Mouse (Mus musculus): Measurements from ENCODE around the gene Mtm1. TPM values are rescaled to one million over a fixed set of nuclear protein-coding genes. Genes with fewer than 3 reads are reported as not detected.
"Not testable (repeated sequence)": the region's sequence is repeated elsewhere in the genome, so short reads cannot be mapped to it uniquely, and the experiment has no call there.

Mtm1 gene
- total and polyA plus RNA-seq, 2 experiments from 2014 or later, result 8.5 to 9.2 TPM

DNA sequence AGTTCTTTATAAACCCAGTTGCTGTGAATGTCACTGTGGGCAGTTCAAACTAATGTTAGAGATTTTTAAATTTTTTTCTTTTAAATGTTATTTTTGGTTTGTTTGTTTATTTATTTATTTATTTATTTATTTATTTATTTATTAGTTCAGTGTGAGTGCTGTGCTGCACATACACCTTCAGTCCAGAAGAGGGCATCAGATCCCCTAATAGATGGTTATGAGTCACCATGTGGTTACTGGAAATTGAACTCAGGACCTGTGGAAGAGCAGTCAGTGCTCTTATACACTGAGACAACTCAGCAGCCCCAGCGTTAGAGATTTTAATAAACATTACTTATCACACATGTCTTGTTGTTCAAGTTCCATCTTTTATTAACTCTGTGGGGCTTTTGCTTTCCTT lies 141.5 kb downstream of the Mtm1 start:
- Histone ChIP-seq H3K9ac (replicated peaks; ENCODE audit: low read depth, low read length) (no peak overlapping the region), H3K4me3 (ENCODE audit: low read depth, low read length) (no peak overlapping the region), H3K4me1 (ENCODE audit: control insufficient read depth, insufficient read depth) (no peaks in the 10 kb centered on the region), H3K27ac (ENCODE audit: low read depth) (no peak overlapping the region), H3K27me3 (ENCODE audit: control insufficient read depth, insufficient read depth, low read length) (no peaks in the 10 kb centered on the region), H3K36me3 (replicated peaks; ENCODE audit: control insufficient read depth, insufficient read depth, low read length) (no peaks in the 10 kb centered on the region), H3K9me3 (replicated peaks; ENCODE audit: control insufficient read depth, low read length) (no peaks in the 10 kb centered on the region), H3K4me2 (ENCODE audit: low read depth, low read length) (no peak overlapping the region)
- TF ChIP-seq EP300 (IDR thresholded peaks at IDR 0.05; ENCODE audit: low read depth) (no peak), CTCF (IDR thresholded peaks at IDR 0.05; ENCODE audit: low read depth) (no peak)
- DNase-seq (ENCODE audit: low spot score), result no peak
- no peak for ATAC-seq (ENCODE audit: insufficient read depth, low read depth)
- WGBS, result 67% methylated on average over 1 of the region's 1 CpGs

DNA sequence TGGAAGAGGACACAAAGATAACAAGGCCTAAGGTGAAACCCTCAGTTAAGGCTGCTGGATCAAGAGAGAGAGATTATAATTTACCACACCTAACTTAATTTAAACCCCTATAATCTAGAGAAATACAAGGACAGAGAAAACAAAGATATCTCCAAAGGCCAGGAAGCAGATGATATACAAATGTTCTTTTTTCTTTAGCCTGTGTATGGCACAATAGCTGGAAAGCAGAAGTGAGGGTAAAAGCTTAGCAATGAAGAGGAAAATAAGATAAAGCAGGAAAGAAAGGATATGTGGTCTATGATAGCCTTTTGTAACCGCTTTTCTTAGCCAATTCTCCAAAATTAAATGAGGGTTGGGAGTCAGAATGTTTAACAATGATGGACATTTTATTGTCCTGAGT lies 144.8 kb downstream of the Mtm1 start:
- H3K9ac ChIP-seq (replicated peaks; ENCODE audit: low read depth, low read length), result no peak overlapping the region
- no peaks in the 10 kb centered on the region for H3K9me3 ChIP-seq (replicated peaks; ENCODE audit: control insufficient read depth, low read length)
- DNase-seq (ENCODE audit: low spot score) (no peak), ATAC-seq (ENCODE audit: insufficient read depth, low read depth) (no peak)
- WGBS, result 48% methylated on average over 1 of the region's 1 CpGs
- H3K27me3 ChIP-seq (ENCODE audit: control insufficient read depth, insufficient read depth, low read length), result no peaks in the 10 kb centered on the region
- no peaks in the 10 kb centered on the region for H3K4me1 ChIP-seq (ENCODE audit: control insufficient read depth, insufficient read depth)
- no peak overlapping the region for H3K27ac ChIP-seq (ENCODE audit: low read depth)
- no peak overlapping the region for H3K4me2 ChIP-seq (ENCODE audit: low read depth, low read length)
- TF ChIP-seq CTCF (IDR thresholded peaks at IDR 0.05; ENCODE audit: low read depth), result no peak
- TF ChIP-seq EP300 (IDR thresholded peaks at IDR 0.05; ENCODE audit: low read depth), result no peak
- no peaks in the 10 kb centered on the region for H3K36me3 ChIP-seq (replicated peaks; ENCODE audit: control insufficient read depth, insufficient read depth, low read length)
- no peak overlapping the region for H3K4me3 ChIP-seq (ENCODE audit: low read depth, low read length)

DNA sequence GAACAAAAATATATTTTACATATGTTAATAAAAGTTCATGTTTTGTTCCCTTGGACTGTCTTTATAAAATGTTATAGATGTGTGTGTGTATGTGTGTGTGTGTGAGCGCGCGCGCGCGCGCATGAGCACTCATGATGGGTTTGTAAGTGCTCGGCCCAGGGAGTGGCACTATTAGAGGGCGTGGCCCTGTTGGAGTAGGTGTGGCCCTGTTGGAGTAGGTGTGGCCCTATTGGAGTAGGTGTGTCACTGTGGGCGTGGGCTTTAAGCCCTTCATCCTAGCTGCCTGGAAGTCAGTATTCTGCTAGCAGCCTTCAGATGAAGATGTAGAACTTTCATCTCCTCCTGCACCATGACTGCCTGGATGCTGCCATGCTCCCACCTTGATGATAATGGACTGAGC lies 151.2 kb downstream of the Mtm1 start:
- H3K36me3 ChIP-seq (replicated peaks; ENCODE audit: control insufficient read depth, insufficient read depth, low read length); ATAC-seq (ENCODE audit: insufficient read depth, low read depth); H3K27ac ChIP-seq (ENCODE audit: low read depth); H3K4me1 ChIP-seq (ENCODE audit: control insufficient read depth, insufficient read depth); H3K9ac ChIP-seq (replicated peaks; ENCODE audit: low read depth, low read length); H3K9me3 ChIP-seq (replicated peaks; ENCODE audit: control insufficient read depth, low read length); H3K27me3 ChIP-seq (ENCODE audit: control insufficient read depth, insufficient read depth, low read length); DNase-seq (ENCODE audit: low spot score); H3K4me3 ChIP-seq (ENCODE audit: low read depth, low read length); H3K4me2 ChIP-seq (ENCODE audit: low read depth, low read length): not testable (repeated sequence)
- WGBS, result 85% methylated on average over 10 of the region's 10 CpGs

DNA sequence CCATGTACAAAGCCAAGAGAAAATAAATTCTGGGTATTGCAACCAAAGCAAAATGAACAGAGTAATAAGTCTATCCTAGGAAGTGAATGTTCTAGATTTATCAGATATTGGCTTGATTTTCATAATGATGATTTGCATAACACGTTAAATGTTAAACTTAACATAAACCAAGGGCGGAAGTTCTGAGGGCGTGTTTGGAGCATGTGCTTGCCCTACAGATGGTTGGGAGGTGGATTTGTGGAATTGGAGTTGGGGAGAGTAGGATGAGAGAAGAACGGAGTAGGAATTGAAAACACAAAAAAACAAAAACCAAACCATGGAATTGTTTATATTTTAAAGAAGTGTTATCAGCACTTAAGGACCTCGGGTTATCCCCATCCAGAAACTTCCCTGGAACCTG lies 153.5 kb downstream of the Mtm1 start:
- TF ChIP-seq CTCF (IDR thresholded peaks at IDR 0.05; ENCODE audit: low read depth) (no peak), EP300 (IDR thresholded peaks at IDR 0.05; ENCODE audit: low read depth) (no peak)
- H3K4me1 ChIP-seq (ENCODE audit: control insufficient read depth, insufficient read depth), result no peaks in the 10 kb centered on the region
- ATAC-seq (ENCODE audit: insufficient read depth, low read depth) (no peak), DNase-seq (ENCODE audit: low spot score) (no peak)
- H3K27me3 ChIP-seq (ENCODE audit: control insufficient read depth, insufficient read depth, low read length), result no peaks in the 10 kb centered on the region
- WGBS, result 68% methylated on average over 5 of the region's 5 CpGs
- H3K9me3 ChIP-seq (replicated peaks; ENCODE audit: control insufficient read depth, low read length), result no peaks in the 10 kb centered on the region
- H3K4me3 ChIP-seq (ENCODE audit: low read depth, low read length), result peak overlapping the region; percentile 75
- H3K9ac ChIP-seq (replicated peaks; ENCODE audit: low read depth, low read length), result peak overlapping the region; percentile 78
- peak overlapping the region; percentile 80 for H3K27ac ChIP-seq (ENCODE audit: low read depth)
- no peaks in the 10 kb centered on the region for H3K36me3 ChIP-seq (replicated peaks; ENCODE audit: control insufficient read depth, insufficient read depth, low read length)
- H3K4me2 ChIP-seq (ENCODE audit: low read depth, low read length), result peak overlapping the region; percentile 73

DNA sequence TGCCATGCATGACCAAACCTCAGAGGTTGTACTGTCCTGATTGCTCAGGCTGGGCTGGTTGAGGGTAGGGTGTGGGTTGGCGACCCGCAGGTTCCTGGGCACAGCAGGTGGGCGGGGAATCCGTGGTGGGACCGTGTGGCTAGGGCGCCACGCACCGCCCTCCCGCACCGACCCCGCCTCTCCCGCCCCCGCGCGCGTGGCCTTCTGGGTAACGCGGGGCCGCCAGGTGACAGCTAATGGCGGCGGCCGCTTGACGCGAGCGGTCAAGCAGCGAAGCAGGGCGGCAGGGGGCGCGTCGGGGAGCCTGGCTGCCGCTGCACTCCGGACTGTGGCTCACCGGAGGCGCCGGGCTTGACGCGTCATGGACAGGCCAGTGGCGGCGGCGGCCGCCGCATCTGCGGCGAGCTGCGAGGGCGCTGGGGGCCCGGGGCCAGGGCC lies 154.0 kb downstream of the Mtm1 start, which contains the start of gene Mtmr1:
Gene Mtmr1, plus strand, starts transcription at position 207 of the 438 bp plus-strand sequence.
- peak within 1 kb of the TSS; percentile 73 for H3K4me2 ChIP-seq (ENCODE audit: low read depth, low read length)
- ATAC-seq (ENCODE audit: insufficient read depth, low read depth) (peak; percentile 95), DNase-seq (ENCODE audit: low spot score) (peak; percentile 49)
- H3K4me1 ChIP-seq (ENCODE audit: control insufficient read depth, insufficient read depth), result no peaks in the 10 kb centered on the region
- WGBS, result 25% methylated on average over 34 of the region's 47 CpGs
- peak within 1 kb of the TSS; percentile 78 for H3K9ac ChIP-seq (replicated peaks; ENCODE audit: low read depth, low read length)
- no peaks in the 10 kb centered on the region for H3K27me3 ChIP-seq (ENCODE audit: control insufficient read depth, insufficient read depth, low read length)
- no peaks in the 10 kb centered on the region for H3K9me3 ChIP-seq (replicated peaks; ENCODE audit: control insufficient read depth, low read length)
- TF ChIP-seq EP300 (IDR thresholded peaks at IDR 0.05; ENCODE audit: low read depth), result no peak
- TF ChIP-seq CTCF (IDR thresholded peaks at IDR 0.05; ENCODE audit: low read depth), result peak; percentile 35; the same call in 1 of the 2 replicates
- H3K27ac ChIP-seq (ENCODE audit: low read depth), result peak within 1 kb of the TSS; percentile 80
- H3K4me3 ChIP-seq (ENCODE audit: low read depth, low read length), result peak within 1 kb of the TSS; percentile 75
- H3K36me3 ChIP-seq (replicated peaks; ENCODE audit: control insufficient read depth, insufficient read depth, low read length), result no peaks in the 10 kb centered on the region

DNA sequence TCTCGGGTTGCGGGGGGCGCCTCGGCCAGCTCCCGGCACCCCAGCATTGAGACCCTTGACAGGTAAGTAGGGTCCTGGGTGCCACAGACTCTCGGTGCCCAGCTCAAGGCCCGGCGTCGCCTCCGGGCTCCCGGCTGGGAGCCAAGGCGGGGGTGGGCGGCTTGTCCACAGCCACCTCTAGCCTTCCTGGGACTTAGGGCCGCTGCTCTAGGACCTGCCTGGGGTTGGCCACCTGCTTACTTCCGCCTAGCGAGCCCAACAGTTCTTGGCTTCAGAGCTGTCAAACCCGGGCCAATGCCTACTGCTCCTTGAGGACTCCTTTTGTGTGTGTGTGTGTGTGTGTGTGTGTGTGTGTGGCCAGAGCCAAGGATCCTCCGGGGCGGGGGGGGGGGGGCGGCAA lies 154.4 kb downstream of the Mtm1 start:
- Histone ChIP-seq H3K27ac (ENCODE audit: low read depth) (peak overlapping the region; percentile 80), H3K4me1 (ENCODE audit: control insufficient read depth, insufficient read depth) (no peaks in the 10 kb centered on the region), H3K4me2 (ENCODE audit: low read depth, low read length) (peak overlapping the region; percentile 73), H3K36me3 (replicated peaks; ENCODE audit: control insufficient read depth, insufficient read depth, low read length) (no peaks in the 10 kb centered on the region), H3K9me3 (replicated peaks; ENCODE audit: control insufficient read depth, low read length) (no peaks in the 10 kb centered on the region), H3K4me3 (ENCODE audit: low read depth, low read length) (peak overlapping the region; percentile 75), H3K27me3 (ENCODE audit: control insufficient read depth, insufficient read depth, low read length) (no peaks in the 10 kb centered on the region), H3K9ac (replicated peaks; ENCODE audit: low read depth, low read length) (peak overlapping the region; percentile 78)
- DNase-seq (ENCODE audit: low spot score) (peak; percentile 32), ATAC-seq (ENCODE audit: insufficient read depth, low read depth) (peak; percentile 78)
- 22% methylated on average over 16 of the region's 20 CpGs for WGBS
- TF ChIP-seq EP300 (IDR thresholded peaks at IDR 0.05; ENCODE audit: low read depth) (no peak), CTCF (IDR thresholded peaks at IDR 0.05; ENCODE audit: low read depth) (no peak)

Other genes starting within 250 kb of the Mtm1 start
- gene Mamld1, start 160.5 kb upstream of the Mtm1 start, total RNA-seq (2014; rRNA removed; ENCODE audit: low replicate concordance), result 10.0 and 11.5 TPM in 2 replicates
- 1.8 and 2.2 TPM in 2 replicates for gene Mamld1, start 160.5 kb upstream of the Mtm1 start, polyA plus RNA-seq (2015; fragmentation: Nextera tagmentation; extraction: Ambion mirVana)
- 30.1 and 83.1 TPM in 2 replicates for gene Mtmr1, start 154.0 kb downstream of the Mtm1 start, total RNA-seq (2014; rRNA removed; ENCODE audit: low replicate concordance)
- 10.6 and 12.7 TPM in 2 replicates for gene Mtmr1, start 154.0 kb downstream of the Mtm1 start, polyA plus RNA-seq (2015; fragmentation: Nextera tagmentation; extraction: Ambion mirVana)